Mouse (Mus musculus): ENCODE measurements at regions not wholly inside any gene's neighbourhood (a gene's known extent, or its start where the extent isn't known, plus 50 kb on each side); places are given as distances from the start of the nearest gene placed in this dataset.

DNA sequence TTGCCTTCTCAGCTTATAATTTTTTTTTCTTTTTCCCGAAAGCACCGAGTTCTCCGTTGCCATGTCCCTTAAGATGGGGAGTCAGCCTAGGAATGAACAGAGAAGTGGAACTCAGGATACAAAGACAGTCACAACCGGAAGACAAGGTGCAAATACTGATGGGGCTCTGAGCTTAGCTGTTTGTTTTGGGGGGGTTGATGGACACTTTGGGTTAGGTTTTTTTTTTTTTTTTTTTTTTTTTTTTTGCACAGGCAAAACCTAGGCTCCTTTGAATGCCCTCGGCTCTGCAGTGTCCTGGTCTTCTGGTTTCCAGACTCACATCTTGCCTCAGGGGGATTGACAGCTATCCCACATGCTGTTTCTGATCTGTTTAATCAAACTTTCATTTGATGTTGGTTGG is 218.0 kb downstream of the Pten start:
- TF ChIP-seq CTCF (IDR thresholded peaks at IDR 0.05; ENCODE audit: control insufficient read depth, insufficient read depth, insufficient read length) (no peak), USF1 (IDR thresholded peaks at IDR 0.05; ENCODE audit: low read depth) (no peak), CEBPB (IDR thresholded peaks at IDR 0.05; ENCODE audit: low read depth) (no peak), MAX (IDR thresholded peaks at IDR 0.05) (no peak), FOSL1 (IDR thresholded peaks at IDR 0.05; ENCODE audit: insufficient read depth, low read length, poor library complexity, severe bottlenecking) (no peak), MYOG (IDR thresholded peaks at IDR 0.05; ENCODE audit: control insufficient read depth, extremely low read depth, insufficient read length) (no peak), MYOD1 (IDR thresholded peaks at IDR 0.05; ENCODE audit: control insufficient read depth, insufficient read length, low read depth) (no peak)
